Mouse (Mus musculus): ENCODE data around the gene Auts2.

GRCm38 (mm10) chr5:131558403-131559174, 984.6 kb downstream of the Auts2 start:
- TF ChIP-seq CTCF (IDR thresholded peaks at IDR 0.05) (no peak), POLR2A (IDR thresholded peaks at IDR 0.05; ENCODE audit: insufficient read depth, low read depth, low read length) (peak; percentile 39; the same call in 1 of the 2 replicates)

Data from heart, adult 2 months (tissue).